Mouse (Mus musculus) liver, postnatal 0 days (tissue): Measurements from ENCODE around the gene Pdss2.

ENCODE experiments used
- CTCF ChIP-seq: sonication (generic); IDR thresholded peaks from 2 replicates; pipeline ENCODE4 v1.5.1; 2016; ENCODE audit warnings: antibody characterized with exemption, low read depth
- EP300 ChIP-seq: IDR thresholded peaks from 2 replicates; pipeline ENCODE4 v1.6.1; 2016; ENCODE audit warnings: antibody characterized with exemption, low read depth, mild to moderate bottlenecking

DNA sequence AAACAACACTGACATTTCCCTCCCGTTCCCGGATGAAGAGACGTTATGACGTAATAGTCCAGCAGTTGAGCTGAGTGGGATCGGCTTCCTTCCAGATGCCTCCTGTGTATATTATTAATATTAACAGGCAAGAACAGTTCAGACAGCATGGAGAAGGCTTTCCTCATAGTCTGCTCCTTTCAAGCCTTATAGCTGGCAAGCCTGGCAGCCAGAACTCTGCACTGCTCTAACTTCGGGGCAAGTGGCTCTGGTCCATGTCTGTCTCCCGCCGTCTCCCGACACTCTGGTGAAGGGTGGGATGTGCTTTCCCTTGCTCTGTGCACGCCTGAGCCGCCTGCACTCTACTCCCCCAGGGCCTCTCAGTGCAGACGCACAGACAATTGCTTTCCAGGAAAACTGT is 185.6 kb downstream of the Pdss2 start:
- TF ChIP-seq CTCF (no peak), EP300 (no peak)
